Mouse (Mus musculus) embryonic fibroblast, embryonic 13.5 days (primary cell): ENCODE measurements at regions not wholly inside any gene's neighbourhood (a gene's known extent, or its start where the extent isn't known, plus 50 kb on each side); places are given as distances from the start of the nearest gene placed in this dataset.

Experiments used
- CTCF ChIP-seq: IDR thresholded peaks from 2 replicates; pipeline ENCODE4 v1.5.1; 2011; ENCODE audit warnings: mild to moderate bottlenecking, control low read depth, low read length, moderate library complexity, borderline replicate concordance; ENCODE audit not compliant: insufficient read depth
- POLR2A ChIP-seq: IDR thresholded peaks from 2 replicates; pipeline ENCODE4 v1.6.1; 2011; ENCODE audit warnings: low read depth, mild to moderate bottlenecking, control low read depth, low read length, moderate library complexity

GRCm38 (mm10) chr2:64413846-64414245, 316.0 kb upstream of the Fign start:
- TF ChIP-seq POLR2A: no peak
- TF ChIP-seq CTCF: no peak
